Mouse (Mus musculus) embryonic fibroblast, embryonic 13.5 days (primary cell): Measurements from ENCODE around the gene Neurl4.

Source experiments
- CTCF ChIP-seq: IDR thresholded peaks from 2 replicates; pipeline ENCODE4 v1.5.1; 2011; ENCODE audit warnings: mild to moderate bottlenecking, control low read depth, low read length, moderate library complexity, borderline replicate concordance; ENCODE audit not compliant: insufficient read depth
- POLR2A ChIP-seq: IDR thresholded peaks from 2 replicates; pipeline ENCODE4 v1.6.1; 2011; ENCODE audit warnings: low read depth, mild to moderate bottlenecking, control low read depth, low read length, moderate library complexity

DNA sequence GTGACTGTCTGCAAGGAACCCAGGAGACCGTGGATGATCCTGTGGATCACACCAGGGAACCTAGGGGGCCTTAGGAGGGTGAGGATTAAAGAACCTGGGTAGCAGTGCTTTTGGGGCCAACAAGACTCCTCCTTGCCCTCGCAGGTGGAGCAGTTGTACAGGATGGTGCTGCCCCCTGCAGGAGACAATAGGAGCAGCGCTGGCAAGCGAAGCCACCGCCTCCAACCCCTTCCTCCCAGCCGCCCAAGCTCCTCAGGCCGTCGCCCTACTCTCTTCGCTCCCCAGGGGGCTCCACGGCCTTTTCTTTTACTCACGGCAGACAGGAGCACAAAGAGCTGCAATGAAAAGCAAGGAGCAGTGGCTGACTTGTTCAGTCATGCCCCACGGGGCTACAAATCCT is 24.0 kb upstream of the Neurl4 start:
- TF ChIP-seq POLR2A = peak; percentile 36; the same call in 1 of the 2 replicates
- peak; percentile 87 for TF ChIP-seq CTCF
